Mouse (Mus musculus) gonadal fat pad, adult 2 months (tissue): ENCODE measurements around the gene Ube2l6. TPM values are rescaled to one million over a fixed set of nuclear protein-coding genes. Genes with fewer than 3 reads are reported as not detected.

Source experiments
- DNase-seq: peaks from one replicate; pipeline ENCODE4 v3.0.0-alpha.2; 2012; ENCODE audit warnings: low read depth
- polyA plus RNA-seq: library from polyadenylated mRNA; depleted of rRNA; stranded (reverse); fragments of >200 nt; gene quantifications from 2 replicates; pipeline ENCODE4 v1.2.3, GENCODE M21; 2012; rRNA removed

The Ube2l6 gene
- polyA plus RNA-seq, 1 experiment: 24.8 TPM

GRCm38 (mm10) chr2:84837817-84838592 lies 39.4 kb downstream of the Ube2l6 start:
- no peak for DNase-seq

- DNase-seq: no peak
Measured at GRCm38 (mm10) chr2:84838593-84838949, 39.9 kb downstream of the Ube2l6 start, which contains the start of gene Slc43a1. Gene Slc43a1, plus strand, starts transcription at chr2:84838850.

GRCm38 (mm10) chr2:84838993-84839980 lies 40.7 kb downstream of the Ube2l6 start:
- DNase-seq: no peak

- no peak for DNase-seq
Measured at GRCm38 (mm10) chr2:84840016-84840747, 41.6 kb downstream of the Ube2l6 start.

- DNase-seq: no peak
Measured at GRCm38 (mm10) chr2:84840748-84841563, 42.3 kb downstream of the Ube2l6 start.

GRCm38 (mm10) chr2:84841905-84842304 lies 43.3 kb downstream of the Ube2l6 start:
- no peak for DNase-seq

- no peak for DNase-seq
Measured at GRCm38 (mm10) chr2:84843654-84844053, 45.0 kb downstream of the Ube2l6 start.

GRCm38 (mm10) chr2:84845226-84845625 lies 46.6 kb downstream of the Ube2l6 start:
- no peak for DNase-seq

- DNase-seq: no peak
Measured at GRCm38 (mm10) chr2:84850407-84851129, 51.9 kb downstream of the Ube2l6 start.

GRCm38 (mm10) chr2:84851130-84852040 lies 52.8 kb downstream of the Ube2l6 start:
- DNase-seq: no peak

GRCm38 (mm10) chr2:84855732-84856131 lies 57.1 kb downstream of the Ube2l6 start:
- no peak for DNase-seq

GRCm38 (mm10) chr2:84858551-84858950 lies 59.9 kb downstream of the Ube2l6 start:
- DNase-seq: no peak

Other genes with a start within 250 kb of the Ube2l6 start
- 64.2 and 70.1 TPM in 2 replicates for gene Ctnnd1, start 148.1 kb upstream of the Ube2l6 start, polyA plus RNA-seq
- not detected in 2 replicates for gene Btbd18, start 139.7 kb upstream of the Ube2l6 start, polyA plus RNA-seq
- gene Selenoh, start 128.1 kb upstream of the Ube2l6 start, polyA plus RNA-seq: 40.7 and 40.9 TPM in 2 replicates
- not detected in 2 replicates for gene Gm28635, start 120.8 kb upstream of the Ube2l6 start, polyA plus RNA-seq
- gene Med19, start 120.4 kb upstream of the Ube2l6 start, polyA plus RNA-seq: 11.7 and 15.3 TPM in 2 replicates
- gene Tmx2, start 119.7 kb upstream of the Ube2l6 start, polyA plus RNA-seq: 93.5 and 97.4 TPM in 2 replicates
- 60.7 and 61.8 TPM in 2 replicates for gene Zdhhc5, start 83.6 kb upstream of the Ube2l6 start, polyA plus RNA-seq
- gene Clp1, start 71.5 kb upstream of the Ube2l6 start, polyA plus RNA-seq: 16.8 and 18.8 TPM in 2 replicates
- gene Ypel4, start 64.8 kb upstream of the Ube2l6 start, polyA plus RNA-seq: 1.4 and 1.7 TPM in 2 replicates
- 3.0 and 3.5 TPM in 2 replicates for gene Gm19426, start 55.2 kb upstream of the Ube2l6 start, polyA plus RNA-seq
- gene Serping1, start 23.4 kb upstream of the Ube2l6 start, polyA plus RNA-seq: 547 and 588 TPM in 2 replicates
- not detected in 2 replicates for gene Smtnl1, start 23.8 kb downstream of the Ube2l6 start, polyA plus RNA-seq
- 30.8 and 47.1 TPM in 2 replicates for gene Timm10, start 28.2 kb downstream of the Ube2l6 start, polyA plus RNA-seq
- 16.9 and 21.9 TPM in 2 replicates for gene Slc43a1, start 40.0 kb downstream of the Ube2l6 start, polyA plus RNA-seq
- gene Rtn4rl2, start 87.9 kb downstream of the Ube2l6 start, polyA plus RNA-seq: 7.6 and 8.4 TPM in 2 replicates
- gene Slc43a3, start 137.8 kb downstream of the Ube2l6 start, polyA plus RNA-seq: 88.9 and 136 TPM in 2 replicates
- gene Prg2, start 181.6 kb downstream of the Ube2l6 start, polyA plus RNA-seq: 0.23 TPM in 1 of 2 replicates, not detected in the other
- gene Prg3, start 189.4 kb downstream of the Ube2l6 start, polyA plus RNA-seq: not detected in 2 replicates
- gene Ssrp1, start 238.4 kb downstream of the Ube2l6 start, polyA plus RNA-seq: 97.4 and 106 TPM in 2 replicates
- 2.4 and 2.6 TPM in 2 replicates for gene P2rx3, start 238.6 kb downstream of the Ube2l6 start, polyA plus RNA-seq
- 91.0 and 121 TPM in 2 replicates for gene Tnks1bp1, start 249.2 kb downstream of the Ube2l6 start, polyA plus RNA-seq